Mouse (Mus musculus): Measurements from ENCODE around the gene Amer3.
A peak's percentile ranks its signal among the peaks of the same experiment; 100 is the strongest.
"Not testable (repeated sequence)": the region's sequence is repeated elsewhere in the genome, so short reads cannot be mapped to it uniquely, and the experiment has no call there.

Gene Amer3

GRCm38 (mm10) chr1:34578851-34579781 is at the start of gene Amer3:
Gene Amer3 (plus strand): TSS chr1:34579657.
- Histone ChIP-seq H3K4me3 (replicated peaks; ENCODE audit: low read length) (peak within 1 kb of the TSS; percentile 87), H3K27me3 (ENCODE audit: insufficient read depth, low read length) (peaks cover 58% of the 10 kb centered on the region), H3K4me1 (replicated peaks; ENCODE audit: low read depth, low read length) (peaks cover 19% of the 10 kb centered on the region), H3K36me3 (ENCODE audit: insufficient read depth, low read length) (no peaks in the 10 kb centered on the region), H3K9me3 (ENCODE audit: low read length) (no peaks in the 10 kb centered on the region)
- no peak for TF ChIP-seq CTCF (conservative IDR thresholded peaks at IDR 0.05; ENCODE audit: low read length)
- no peak for TF ChIP-seq POU5F1 (IDR thresholded peaks at IDR 0.05; ENCODE audit: borderline replicate concordance, low read length)

GRCm38 (mm10) chr1:34534574-34534973 is 44.9 kb upstream of the Amer3 start:
- not testable (repeated sequence) for H3K36me3 ChIP-seq (ENCODE audit: insufficient read depth, low read length); H3K9me3 ChIP-seq (ENCODE audit: low read length); H3K4me3 ChIP-seq (replicated peaks; ENCODE audit: low read length)
- peaks cover 30% of the 10 kb centered on the region for H3K27me3 ChIP-seq (ENCODE audit: insufficient read depth, low read length)
- H3K4me1 ChIP-seq (replicated peaks; ENCODE audit: low read depth, low read length) = peaks cover 44% of the 10 kb centered on the region

GRCm38 (mm10) chr1:34535043-34535698 is 44.3 kb upstream of the Amer3 start, which contains the start of gene Cfc1:
Gene Cfc1 (plus strand): TSS chr1:34535648.
- not testable (repeated sequence) for H3K9me3 ChIP-seq (ENCODE audit: low read length); H3K36me3 ChIP-seq (ENCODE audit: insufficient read depth, low read length)
- Histone ChIP-seq H3K4me1 (replicated peaks; ENCODE audit: low read depth, low read length) (peaks cover 44% of the 10 kb centered on the region), H3K27me3 (ENCODE audit: insufficient read depth, low read length) (peaks cover 30% of the 10 kb centered on the region), H3K4me3 (replicated peaks; ENCODE audit: low read length) (peak within 1 kb of the TSS; percentile 74)

- TF ChIP-seq CTCF (conservative IDR thresholded peaks at IDR 0.05; ENCODE audit: low read length) = no peak
- no peak for TF ChIP-seq NANOG (IDR thresholded peaks at IDR 0.05; ENCODE audit: borderline replicate concordance, low read length)
- TF ChIP-seq POU5F1 (IDR thresholded peaks at IDR 0.05; ENCODE audit: borderline replicate concordance, low read length) = no peak
- Histone ChIP-seq H3K27me3 (ENCODE audit: insufficient read depth, low read length) (peaks cover 30% of the 10 kb centered on the region), H3K9me3 (ENCODE audit: low read length) (no peaks in the 10 kb centered on the region), H3K4me3 (replicated peaks; ENCODE audit: low read length) (peak overlapping the region; percentile 74), H3K36me3 (ENCODE audit: insufficient read depth, low read length) (no peaks in the 10 kb centered on the region), H3K4me1 (replicated peaks; ENCODE audit: low read depth, low read length) (peaks cover 41% of the 10 kb centered on the region)
Measured at GRCm38 (mm10) chr1:34536291-34536766, 43.1 kb upstream of the Amer3 start.

GRCm38 (mm10) chr1:34536767-34537485 is 42.5 kb upstream of the Amer3 start:
- peak overlapping the region; percentile 74 for H3K4me3 ChIP-seq (replicated peaks; ENCODE audit: low read length)
- H3K9me3 ChIP-seq (ENCODE audit: low read length) = no peaks in the 10 kb centered on the region
- no peak for TF ChIP-seq CTCF (conservative IDR thresholded peaks at IDR 0.05; ENCODE audit: low read length)
- TF ChIP-seq NANOG (IDR thresholded peaks at IDR 0.05; ENCODE audit: borderline replicate concordance, low read length) = no peak
- TF ChIP-seq POU5F1 (IDR thresholded peaks at IDR 0.05; ENCODE audit: borderline replicate concordance, low read length) = no peak
- no peaks in the 10 kb centered on the region for H3K36me3 ChIP-seq (ENCODE audit: insufficient read depth, low read length)
- H3K27me3 ChIP-seq (ENCODE audit: insufficient read depth, low read length) = peaks cover 30% of the 10 kb centered on the region
- H3K4me1 ChIP-seq (replicated peaks; ENCODE audit: low read depth, low read length) = peaks cover 41% of the 10 kb centered on the region

GRCm38 (mm10) chr1:34547074-34547473 is 32.4 kb upstream of the Amer3 start:
- peaks cover 6% of the 10 kb centered on the region; the same call in 1 of the 2 replicates for H3K27me3 ChIP-seq (ENCODE audit: insufficient read depth, low read length)
- H3K4me3 ChIP-seq (replicated peaks; ENCODE audit: low read length) = no peak overlapping the region
- no peaks in the 10 kb centered on the region for H3K9me3 ChIP-seq (ENCODE audit: low read length)
- H3K36me3 ChIP-seq (ENCODE audit: insufficient read depth, low read length) = no peaks in the 10 kb centered on the region
- H3K4me1 ChIP-seq (replicated peaks; ENCODE audit: low read depth, low read length) = peaks cover 23% of the 10 kb centered on the region
- TF ChIP-seq NANOG (IDR thresholded peaks at IDR 0.05; ENCODE audit: borderline replicate concordance, low read length) (peak; percentile 55; the same call in 1 of the 2 replicates), CTCF (conservative IDR thresholded peaks at IDR 0.05; ENCODE audit: low read length) (no peak)

GRCm38 (mm10) chr1:34553690-34554089 is 25.8 kb upstream of the Amer3 start:
- peaks cover 9% of the 10 kb centered on the region; the same call in 1 of the 2 replicates for H3K27me3 ChIP-seq (ENCODE audit: insufficient read depth, low read length)
- no peak overlapping the region for H3K4me3 ChIP-seq (replicated peaks; ENCODE audit: low read length)
- no peaks in the 10 kb centered on the region for H3K9me3 ChIP-seq (ENCODE audit: low read length)
- no peak for TF ChIP-seq NANOG (IDR thresholded peaks at IDR 0.05; ENCODE audit: borderline replicate concordance, low read length)
- TF ChIP-seq POU5F1 (IDR thresholded peaks at IDR 0.05; ENCODE audit: borderline replicate concordance, low read length) = no peak
- no peak for TF ChIP-seq CTCF (conservative IDR thresholded peaks at IDR 0.05; ENCODE audit: low read length)
- H3K36me3 ChIP-seq (ENCODE audit: insufficient read depth, low read length) = no peaks in the 10 kb centered on the region
- no peaks in the 10 kb centered on the region for H3K4me1 ChIP-seq (replicated peaks; ENCODE audit: low read depth, low read length)

GRCm38 (mm10) chr1:34554275-34554674 is 25.2 kb upstream of the Amer3 start:
- Histone ChIP-seq H3K9me3 (ENCODE audit: low read length) (no peaks in the 10 kb centered on the region), H3K4me3 (replicated peaks; ENCODE audit: low read length) (no peak overlapping the region), H3K4me1 (replicated peaks; ENCODE audit: low read depth, low read length) (no peaks in the 10 kb centered on the region), H3K27me3 (ENCODE audit: insufficient read depth, low read length) (peaks cover 9% of the 10 kb centered on the region; the same call in 1 of the 2 replicates), H3K36me3 (ENCODE audit: insufficient read depth, low read length) (no peaks in the 10 kb centered on the region)
- no peak for TF ChIP-seq NANOG (IDR thresholded peaks at IDR 0.05; ENCODE audit: borderline replicate concordance, low read length)
- no peak for TF ChIP-seq POU5F1 (IDR thresholded peaks at IDR 0.05; ENCODE audit: borderline replicate concordance, low read length)
- no peak for TF ChIP-seq CTCF (conservative IDR thresholded peaks at IDR 0.05; ENCODE audit: low read length)
